Mouse (Mus musculus) macrophage (primary cell): ENCODE data around the gene Gclc. TPM values are rescaled to one million over a fixed set of nuclear protein-coding genes. Genes with fewer than 3 reads are reported as not detected.

Experiments
- H3K27ac ChIP-seq: fragments of 350-480 bp; formaldehyde crosslinking; 2 replicates; pipeline ENCODE4 v1.9.0; 2021
- H3K36me3 ChIP-seq: fragments of 350-480 bp; formaldehyde crosslinking; 2 replicates; pipeline ENCODE4 v1.9.0; 2021; ENCODE audit errors: inconsistent target
- H3K4me3 ChIP-seq: fragments of 350-480 bp; formaldehyde crosslinking; 2 replicates; pipeline ENCODE4 v1.9.0; 2021; ENCODE audit errors: inconsistent target
- H3K79me2 ChIP-seq: fragments of 350-480 bp; formaldehyde crosslinking; 2 replicates; pipeline ENCODE4 v1.9.0; 2021; ENCODE audit errors: inconsistent target
- WGBS: methylation state at CpG from one replicate; pipeline ENCODE4 v1.1.7; 2026; ENCODE audit warnings: inconsistent platforms; ENCODE audit not compliant: missing documents; 5-methylcytosine and 5-hydroxymethylcytosine counted together
- polyA plus RNA-seq: library from polyadenylated mRNA; stranded (reverse); fragments of 250-400 nt; gene quantifications from 3 replicates; pipeline ENCODE4 v1.2.4, GENCODE M21; 2018; ENCODE audit warnings: inconsistent platforms

Gclc gene
- polyA plus RNA-seq, 1 experiment from 2014 or later = 22.3 TPM

GRCm38 (mm10) chr9:77783006-77783405, 28.7 kb downstream of the Gclc start:
- Histone ChIP-seq H3K4me3 (no peak overlapping the region), H3K36me3 (peaks cover 34% of the 10 kb centered on the region; the same call in 1 of the 2 replicates), H3K79me2 (no peaks in the 10 kb centered on the region), H3K27ac (no peak overlapping the region)
- 91% methylated on average over 13 of the region's 13 CpGs for WGBS

GRCm38 (mm10) chr9:77785466-77785865, 31.1 kb downstream of the Gclc start:
- Histone ChIP-seq H3K79me2 (no peaks in the 10 kb centered on the region), H3K27ac (no peak overlapping the region), H3K4me3 (no peak overlapping the region), H3K36me3 (peaks cover 34% of the 10 kb centered on the region; the same call in 1 of the 2 replicates)
- WGBS = 97% methylated on average over 8 of the region's 8 CpGs

- Histone ChIP-seq H3K36me3 (peaks cover 53% of the 10 kb centered on the region; the same call in 1 of the 2 replicates), H3K79me2 (no peaks in the 10 kb centered on the region), H3K27ac (no peak overlapping the region), H3K4me3 (no peak overlapping the region)
- WGBS = 89% methylated on average over 7 of the region's 7 CpGs
Observed at GRCm38 (mm10) chr9:77787936-77788335, 33.6 kb downstream of the Gclc start.

GRCm38 (mm10) chr9:77789615-77790348, 35.4 kb downstream of the Gclc start:
- 93% methylated on average over 12 of the region's 12 CpGs for WGBS
- no peak overlapping the region for H3K27ac ChIP-seq
- no peaks in the 10 kb centered on the region for H3K79me2 ChIP-seq
- H3K4me3 ChIP-seq = no peak overlapping the region
- H3K36me3 ChIP-seq = peaks cover 53% of the 10 kb centered on the region; the same call in 1 of the 2 replicates

- Histone ChIP-seq H3K4me3 (no peak overlapping the region), H3K79me2 (no peaks in the 10 kb centered on the region), H3K36me3 (peaks cover 36% of the 10 kb centered on the region; the same call in 1 of the 2 replicates), H3K27ac (no peak overlapping the region)
- WGBS = 82% methylated on average over 3 of the region's 3 CpGs
Observed at GRCm38 (mm10) chr9:77793838-77794237, 39.5 kb downstream of the Gclc start.

- 62% methylated on average over 7 of the region's 7 CpGs for WGBS
- Histone ChIP-seq H3K36me3 (no peaks in the 10 kb centered on the region), H3K4me3 (no peak overlapping the region), H3K27ac (no peak overlapping the region), H3K79me2 (no peaks in the 10 kb centered on the region)
Observed at GRCm38 (mm10) chr9:77802461-77802860, 48.1 kb downstream of the Gclc start.

GRCm38 (mm10) chr9:77806426-77806825, 52.1 kb downstream of the Gclc start:
- 43% methylated on average over 3 of the region's 3 CpGs for WGBS
- H3K4me3 ChIP-seq = peak overlapping the region; percentile 19; the same call in 1 of the 2 replicates
- no peak overlapping the region for H3K27ac ChIP-seq
- H3K79me2 ChIP-seq = no peaks in the 10 kb centered on the region
- H3K36me3 ChIP-seq = no peaks in the 10 kb centered on the region

- H3K4me3 ChIP-seq = peak overlapping the region; percentile 19; the same call in 1 of the 2 replicates
- no peak overlapping the region for H3K27ac ChIP-seq
- H3K36me3 ChIP-seq = no peaks in the 10 kb centered on the region
- no peaks in the 10 kb centered on the region for H3K79me2 ChIP-seq
- WGBS = 23% methylated on average over 11 of the region's 12 CpGs
Observed at GRCm38 (mm10) chr9:77806842-77807668, 52.7 kb downstream of the Gclc start.

GRCm38 (mm10) chr9:77808481-77808880, 54.1 kb downstream of the Gclc start:
- no peak overlapping the region for H3K27ac ChIP-seq
- 71% methylated on average over 6 of the region's 6 CpGs for WGBS
- H3K79me2 ChIP-seq = no peaks in the 10 kb centered on the region
- no peaks in the 10 kb centered on the region for H3K36me3 ChIP-seq
- no peak overlapping the region for H3K4me3 ChIP-seq

- WGBS = 49% methylated on average over 7 of the region's 7 CpGs
- Histone ChIP-seq H3K36me3 (no peaks in the 10 kb centered on the region), H3K4me3 (no peak overlapping the region), H3K27ac (no peak overlapping the region), H3K79me2 (no peaks in the 10 kb centered on the region)
Observed at GRCm38 (mm10) chr9:77818858-77819257, 64.5 kb downstream of the Gclc start.

GRCm38 (mm10) chr9:77819318-77819717, 65.0 kb downstream of the Gclc start:
- H3K27ac ChIP-seq = no peak overlapping the region
- no peaks in the 10 kb centered on the region for H3K79me2 ChIP-seq
- H3K36me3 ChIP-seq = no peaks in the 10 kb centered on the region
- 76% methylated on average over 2 of the region's 2 CpGs for WGBS
- H3K4me3 ChIP-seq = no peak overlapping the region

GRCm38 (mm10) chr9:77820836-77821235, 66.5 kb downstream of the Gclc start:
- H3K36me3 ChIP-seq = no peaks in the 10 kb centered on the region
- 48% methylated on average over 4 of the region's 4 CpGs for WGBS
- H3K79me2 ChIP-seq = no peaks in the 10 kb centered on the region
- H3K4me3 ChIP-seq = no peak overlapping the region
- peak overlapping the region; percentile 24 for H3K27ac ChIP-seq

- 50% methylated on average over 7 of the region's 7 CpGs for WGBS
- H3K4me3 ChIP-seq = no peak overlapping the region
- no peaks in the 10 kb centered on the region for H3K79me2 ChIP-seq
- no peaks in the 10 kb centered on the region for H3K36me3 ChIP-seq
- H3K27ac ChIP-seq = peak overlapping the region; percentile 55
Observed at GRCm38 (mm10) chr9:77825380-77825961, 71.1 kb downstream of the Gclc start.

GRCm38 (mm10) chr9:77826237-77826636, 71.9 kb downstream of the Gclc start:
- Histone ChIP-seq H3K27ac (peak overlapping the region; percentile 55), H3K79me2 (no peaks in the 10 kb centered on the region), H3K4me3 (no peak overlapping the region), H3K36me3 (no peaks in the 10 kb centered on the region)
- 90% methylated on average over 4 of the region's 4 CpGs for WGBS
